Mouse (Mus musculus) kidney, adult 9 months (tissue): Measurements from ENCODE around the gene Mecom.

ENCODE experiments used
- DNase-seq: peaks from one replicate; pipeline ENCODE4 v3.0.0; 2022

Mecom gene

GRCm38 (mm10) chr3:30480551-30480950 is 67.3 kb downstream of the Mecom start:
- no peak for DNase-seq

DNA sequence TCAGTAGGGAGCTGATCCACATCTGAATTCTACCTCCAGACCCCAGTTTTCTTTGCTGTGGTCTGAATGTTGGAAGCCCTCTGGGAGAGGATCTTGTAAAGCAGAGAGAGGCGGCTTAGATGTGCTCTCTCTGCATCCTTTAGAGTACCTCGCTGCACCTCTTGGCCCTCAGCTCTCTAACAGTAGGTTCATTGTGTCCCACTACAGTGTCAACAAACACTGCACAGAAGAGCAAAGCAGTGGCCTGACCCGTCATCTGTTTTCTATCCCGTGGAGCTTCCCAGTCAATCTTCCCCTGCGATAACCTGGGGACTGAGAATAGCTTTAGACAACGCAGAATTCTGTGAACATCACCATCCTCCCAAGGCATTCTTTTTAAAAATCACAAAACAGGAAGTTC is 69.6 kb downstream of the Mecom start:
- DNase-seq: no peak

GRCm38 (mm10) chr3:30477008-30477407 is 70.8 kb downstream of the Mecom start:
- DNase-seq: no peak

- DNase-seq: no peak
Observed at GRCm38 (mm10) chr3:30475591-30475990, 72.2 kb downstream of the Mecom start.

GRCm38 (mm10) chr3:30468068-30468835 is 79.6 kb downstream of the Mecom start:
- DNase-seq: no peak

GRCm38 (mm10) chr3:30466031-30466650 is 81.7 kb downstream of the Mecom start:
- DNase-seq: no peak

DNA sequence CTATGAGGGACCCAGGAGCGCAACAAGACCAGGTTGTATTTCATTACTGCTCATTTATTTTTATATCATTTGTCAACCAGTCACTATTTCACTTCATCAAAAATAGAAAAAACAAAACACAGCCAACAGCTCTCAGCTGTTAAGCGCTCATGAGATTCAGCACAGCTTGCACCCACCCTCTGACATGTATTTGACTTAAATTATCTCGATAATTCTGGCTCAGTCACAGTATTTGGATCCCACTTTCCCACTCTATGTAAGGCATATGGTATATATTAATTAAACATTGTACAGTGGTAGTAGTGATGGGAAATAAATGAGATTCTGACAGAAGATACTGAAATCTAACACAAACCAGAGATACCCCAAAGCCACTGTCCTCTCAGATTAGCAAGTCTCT is 83.3 kb downstream of the Mecom start:
- no peak for DNase-seq

GRCm38 (mm10) chr3:30461831-30462230 is 86.0 kb downstream of the Mecom start:
- DNase-seq: no peak

- no peak for DNase-seq
Observed at GRCm38 (mm10) chr3:30460890-30461578, 86.8 kb downstream of the Mecom start.

DNA sequence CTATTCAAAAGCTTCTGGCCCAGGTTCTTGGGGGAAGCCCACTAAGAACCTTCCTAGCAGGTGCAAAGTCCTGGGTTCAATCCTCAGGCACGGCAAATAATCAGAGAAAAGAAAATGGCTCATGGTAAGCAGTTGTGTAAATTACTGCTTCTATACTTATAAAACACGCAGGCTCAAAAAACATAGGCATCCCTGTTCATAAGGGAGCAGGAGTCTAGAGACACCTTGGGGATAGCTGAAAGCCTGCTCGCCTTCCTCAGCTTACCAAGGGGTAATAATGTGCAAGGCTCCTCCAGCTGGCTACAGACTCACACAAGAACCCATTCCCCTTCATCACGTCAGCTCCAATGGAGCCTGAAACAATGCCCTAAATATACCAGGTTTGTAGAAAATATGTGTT is 88.2 kb downstream of the Mecom start:
- no peak for DNase-seq

- no peak for DNase-seq
Observed at GRCm38 (mm10) chr3:30457975-30458678, 89.7 kb downstream of the Mecom start.

DNA sequence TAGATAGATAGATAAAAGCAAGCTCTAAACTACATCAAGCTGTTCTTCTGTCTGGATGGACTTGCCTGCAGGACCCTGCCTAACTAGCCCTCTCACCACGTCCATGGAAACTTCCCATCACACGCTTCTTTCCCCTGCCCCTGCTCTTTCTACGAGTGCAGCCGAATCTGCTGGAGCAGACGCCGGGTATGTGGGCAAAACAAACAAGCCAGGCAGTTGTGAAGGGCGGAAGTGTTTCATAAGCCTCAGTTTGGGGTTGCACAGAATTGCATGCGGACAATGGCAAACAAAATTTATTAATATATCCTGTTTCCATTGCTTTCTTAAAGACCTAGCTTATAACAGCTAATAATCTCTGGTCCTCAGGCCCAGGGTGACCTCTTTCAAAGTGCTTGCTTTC is 91.9 kb downstream of the Mecom start:
- no peak for DNase-seq

- no peak for DNase-seq
Observed at GRCm38 (mm10) chr3:30453546-30454455, 94.0 kb downstream of the Mecom start.

DNA sequence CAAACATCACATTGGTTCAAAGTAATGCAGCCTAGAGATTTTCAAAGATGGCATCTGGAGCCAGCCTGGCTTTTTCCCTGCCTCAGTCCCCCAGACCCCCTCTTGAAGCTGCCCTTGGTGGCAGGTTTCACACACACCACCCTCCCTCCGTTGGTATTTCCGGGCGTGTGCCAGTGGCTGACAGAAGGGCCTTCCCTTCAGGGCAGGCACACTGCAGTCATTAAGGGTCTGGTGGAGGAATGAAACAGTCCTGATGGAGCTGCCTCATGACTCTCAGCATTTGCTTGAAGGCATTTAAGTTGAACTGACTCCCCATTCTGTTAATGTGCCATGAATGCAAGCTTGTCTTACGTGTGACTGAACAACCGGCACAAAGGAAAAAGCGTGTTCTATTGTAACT is 94.8 kb downstream of the Mecom start:
- DNase-seq: no peak

DNA sequence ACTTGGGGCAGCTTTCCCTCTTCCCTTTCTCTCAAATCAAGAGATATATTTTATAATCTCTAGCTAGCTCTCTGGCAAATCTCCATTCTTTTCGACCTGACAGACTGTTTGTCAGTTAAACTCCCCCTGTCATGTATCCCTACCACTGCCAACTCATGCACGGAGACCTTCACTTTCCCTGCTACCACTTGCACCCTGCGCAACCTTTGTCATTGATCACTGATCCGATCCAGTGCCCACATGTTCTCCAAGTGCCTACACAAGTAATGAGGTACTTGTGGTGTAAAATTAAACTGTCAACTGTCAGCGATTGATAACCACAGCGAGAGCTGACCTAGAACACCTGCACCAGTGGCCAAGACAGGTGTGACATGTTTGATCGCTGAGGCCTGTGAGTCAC is 95.3 kb downstream of the Mecom start:
- no peak for DNase-seq

DNA sequence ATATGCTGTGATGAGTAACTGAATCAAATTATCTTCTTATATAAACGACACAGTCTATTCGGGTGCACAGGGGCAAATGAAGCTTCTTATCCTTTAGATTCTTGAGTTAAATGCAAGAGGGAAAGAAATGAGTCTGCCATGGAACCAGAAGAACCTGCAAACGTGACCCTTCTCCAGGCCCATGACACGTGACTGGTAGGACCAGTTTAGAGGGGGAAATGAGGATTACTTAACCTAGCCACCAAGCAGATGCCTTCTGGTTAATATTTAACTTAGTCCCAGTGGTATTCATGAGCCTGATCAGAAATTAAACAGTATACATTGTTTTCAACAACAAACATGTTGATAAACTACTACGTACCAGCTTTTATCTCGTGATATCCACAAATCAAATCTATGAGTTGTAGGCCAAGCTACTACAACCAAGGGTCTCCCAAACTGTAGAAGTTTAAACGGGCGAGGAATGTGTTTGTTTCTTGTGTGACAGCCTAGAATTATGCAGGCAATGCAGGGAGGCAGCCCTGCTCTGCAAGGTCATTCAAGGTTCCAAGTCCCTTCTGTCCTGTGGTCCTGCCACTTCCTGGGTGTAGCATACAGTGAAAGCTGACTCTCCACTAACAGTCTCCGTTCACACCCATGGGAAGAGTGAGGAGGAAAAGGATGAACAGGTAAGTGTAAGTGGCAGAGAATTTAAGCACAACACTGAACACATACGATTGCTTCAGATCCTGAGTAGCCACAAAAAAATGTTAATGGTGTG is 97.4 kb downstream of the Mecom start:
- DNase-seq: peak; percentile 69

DNA sequence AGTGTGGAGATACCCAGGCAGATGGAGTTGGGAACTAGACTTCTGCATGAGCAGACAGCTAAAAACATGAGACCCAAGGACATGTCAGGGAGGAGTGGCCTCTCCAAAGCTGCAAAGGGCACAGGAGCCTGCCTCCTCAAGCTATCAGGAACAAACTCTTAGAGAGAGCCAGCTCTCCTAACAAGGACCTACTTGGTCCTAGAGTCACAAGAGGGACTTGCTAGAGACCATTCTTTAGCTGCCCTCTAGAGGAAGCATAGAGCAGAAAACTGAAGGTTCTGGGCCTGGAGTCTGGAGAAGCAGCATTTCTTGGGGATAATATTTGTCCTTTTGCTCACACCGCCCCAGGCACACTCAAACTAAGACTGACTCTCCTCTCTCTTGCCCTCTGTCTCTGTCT is 99.2 kb downstream of the Mecom start:
- DNase-seq: peak; percentile 63

DNA sequence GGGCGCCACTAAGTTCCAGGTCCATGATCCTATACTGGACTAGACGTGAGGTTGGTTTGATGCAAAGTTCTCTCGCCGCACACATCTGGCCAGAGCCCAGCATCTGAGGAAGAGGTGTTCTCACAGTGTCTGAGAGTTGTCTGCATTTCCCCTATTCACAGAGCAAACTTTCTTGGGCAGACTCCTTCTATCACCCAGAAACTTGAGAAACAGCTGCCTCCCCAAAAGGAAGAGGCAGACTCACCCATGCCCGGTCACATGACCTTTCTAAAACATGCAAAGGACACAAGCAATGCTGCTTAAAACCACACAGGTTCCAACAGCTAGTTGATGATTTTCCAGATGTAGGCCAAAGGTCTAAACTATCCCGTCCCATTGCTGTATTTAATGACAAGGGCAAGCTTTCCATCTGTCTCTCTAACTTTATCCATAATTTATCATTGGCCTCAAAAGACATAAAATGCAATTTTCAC is 101.8 kb downstream of the Mecom start:
- peak; percentile 84 for DNase-seq

DNA sequence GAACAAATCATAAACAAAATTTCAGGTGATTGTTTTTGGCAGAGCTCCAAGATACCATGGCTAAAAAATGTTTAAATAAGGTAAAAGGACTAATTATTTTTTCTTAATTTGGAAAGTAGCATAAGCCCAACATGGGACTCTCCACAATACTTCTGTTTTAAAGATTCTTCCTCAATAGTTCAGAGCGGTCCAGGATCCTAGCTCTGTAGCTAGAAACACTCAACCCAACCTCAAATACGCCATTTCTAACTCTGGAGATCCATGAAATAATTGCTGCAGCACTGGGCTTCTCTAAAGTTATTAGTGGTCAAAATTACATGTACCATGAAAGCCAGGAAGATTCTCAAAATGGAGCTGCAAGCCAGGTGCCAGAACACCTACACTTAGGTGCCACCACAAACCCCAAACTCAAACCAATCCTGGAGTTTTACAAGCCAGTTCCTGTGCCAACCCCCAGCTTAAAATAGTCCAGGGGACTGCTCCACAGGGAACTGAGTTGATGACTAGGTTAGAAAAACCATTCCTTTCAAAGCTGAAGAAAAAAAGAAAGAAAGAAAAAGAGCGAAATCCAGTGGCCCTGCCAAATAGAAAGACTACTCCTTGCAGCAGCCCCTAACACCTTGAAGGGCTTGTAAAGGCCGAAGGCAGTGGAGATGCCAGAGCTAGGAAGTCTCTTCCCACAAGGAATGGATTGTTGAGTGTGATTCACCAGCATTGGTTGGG is 102.4 kb downstream of the Mecom start:
- no peak for DNase-seq

DNA sequence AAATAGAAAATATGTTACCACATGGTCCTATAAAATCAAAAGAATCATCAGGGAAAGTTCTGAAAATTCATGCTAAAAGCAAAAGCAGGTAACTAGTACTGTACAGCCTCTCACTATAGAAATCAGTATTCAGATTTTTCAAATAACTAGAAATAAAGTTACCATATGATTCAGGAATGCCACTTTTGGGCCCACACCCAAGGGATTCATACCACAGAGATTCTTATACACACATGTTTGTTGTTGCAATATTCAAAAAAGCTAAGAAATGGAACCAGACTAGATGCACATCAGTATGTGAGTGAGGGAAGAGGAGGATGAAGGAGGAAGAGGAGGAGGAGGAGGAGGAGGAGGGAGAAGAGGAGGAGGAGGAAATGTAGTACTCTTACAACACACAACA is 106.2 kb downstream of the Mecom start:
- DNase-seq: no peak

DNA sequence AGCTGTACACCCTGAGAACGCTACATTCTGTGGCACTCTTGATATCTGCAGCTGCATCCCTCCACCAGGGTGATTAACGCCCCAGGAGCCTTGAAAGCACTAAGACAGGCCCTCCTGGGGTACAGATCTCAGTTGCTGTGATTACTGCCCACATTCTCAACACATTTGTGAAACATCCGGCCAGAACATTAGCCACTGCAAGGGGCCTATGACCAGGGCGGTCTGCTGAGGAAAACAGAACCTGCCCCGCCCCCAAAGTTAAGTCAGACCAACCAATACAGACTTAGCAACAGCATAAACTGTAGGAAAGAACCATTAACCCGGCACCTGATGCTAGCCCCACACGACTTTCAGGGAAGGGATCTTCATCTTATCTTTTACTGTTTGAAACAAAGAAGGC is 109.8 kb downstream of the Mecom start:
- no peak for DNase-seq
